Mouse (Mus musculus): ENCODE measurements around the gene A930018P22Rik.
"Not testable (repeated sequence)": the region's sequence is repeated elsewhere in the genome, so short reads cannot be mapped to it uniquely, and the experiment has no call there.

Gene A930018P22Rik

DNA sequence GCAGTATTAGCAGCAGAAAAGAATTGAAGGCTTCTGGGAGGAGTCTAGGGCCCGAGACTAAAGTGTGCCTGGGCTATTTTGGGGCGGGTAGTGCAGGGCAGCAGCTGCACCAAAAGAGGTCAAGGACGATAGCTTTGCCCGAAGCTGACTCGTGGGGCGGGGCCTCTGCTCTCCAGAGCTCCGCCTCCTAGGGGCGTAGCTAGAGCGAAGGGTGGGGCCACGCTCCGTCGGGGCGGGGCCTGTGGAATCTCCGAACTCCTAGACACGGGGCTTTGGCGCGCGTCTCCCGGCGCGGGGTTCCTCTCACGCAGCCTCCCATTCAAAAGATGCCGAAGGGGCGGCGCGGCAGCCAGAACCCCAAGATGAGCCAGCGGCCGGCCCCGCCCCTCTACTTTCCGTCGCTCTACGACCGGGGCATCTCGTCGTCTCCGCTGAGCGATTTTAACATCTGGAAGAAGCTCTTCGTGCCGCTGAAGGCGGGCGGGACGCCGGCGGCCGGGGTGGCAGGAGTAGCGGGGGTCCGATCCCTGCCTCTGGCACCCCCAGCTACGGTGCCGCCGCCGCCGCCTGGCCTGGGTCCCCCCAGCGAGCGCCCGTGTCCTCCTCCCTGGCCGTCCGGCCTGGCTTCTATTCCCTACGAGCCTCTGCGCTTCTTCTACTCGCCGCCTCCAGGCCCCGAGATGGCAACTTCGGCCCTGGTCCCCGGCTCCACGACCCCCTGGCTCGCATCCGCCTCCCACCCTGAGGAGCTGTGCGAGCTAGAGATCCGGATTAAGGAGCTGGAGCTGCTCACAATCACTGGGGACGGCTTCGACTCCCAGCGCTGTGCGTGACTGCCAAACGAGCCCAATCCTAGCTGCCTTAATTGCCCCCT is at the start of gene A930018P22Rik:
TSS of gene A930018P22Rik (plus strand) at position 265 of the 874 bp plus-strand sequence.
- peak; percentile 88 for DNase-seq (ENCODE audit: low spot score)

DNA sequence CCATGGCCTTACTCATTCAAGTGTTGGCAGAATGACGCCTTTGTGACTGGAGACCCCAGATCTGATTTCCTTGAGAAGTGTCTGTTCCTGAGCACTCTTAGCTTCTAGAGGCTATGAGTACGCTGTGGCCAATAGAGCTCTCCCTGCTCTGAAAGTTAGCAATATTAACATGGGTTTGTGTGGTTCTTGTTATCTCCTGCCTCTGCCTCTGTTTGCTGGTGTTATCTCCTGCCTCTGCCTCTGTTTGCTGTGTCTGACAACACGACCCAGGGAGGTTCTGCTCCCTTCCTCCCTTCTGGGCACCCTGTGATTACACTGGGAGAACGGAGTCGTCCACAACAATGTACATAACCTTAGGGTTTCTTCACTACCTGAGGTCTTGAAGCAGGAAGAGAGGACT is 44.3 kb upstream of the A930018P22Rik start:
- DNase-seq (ENCODE audit: low spot score) = not testable (repeated sequence)

DNA sequence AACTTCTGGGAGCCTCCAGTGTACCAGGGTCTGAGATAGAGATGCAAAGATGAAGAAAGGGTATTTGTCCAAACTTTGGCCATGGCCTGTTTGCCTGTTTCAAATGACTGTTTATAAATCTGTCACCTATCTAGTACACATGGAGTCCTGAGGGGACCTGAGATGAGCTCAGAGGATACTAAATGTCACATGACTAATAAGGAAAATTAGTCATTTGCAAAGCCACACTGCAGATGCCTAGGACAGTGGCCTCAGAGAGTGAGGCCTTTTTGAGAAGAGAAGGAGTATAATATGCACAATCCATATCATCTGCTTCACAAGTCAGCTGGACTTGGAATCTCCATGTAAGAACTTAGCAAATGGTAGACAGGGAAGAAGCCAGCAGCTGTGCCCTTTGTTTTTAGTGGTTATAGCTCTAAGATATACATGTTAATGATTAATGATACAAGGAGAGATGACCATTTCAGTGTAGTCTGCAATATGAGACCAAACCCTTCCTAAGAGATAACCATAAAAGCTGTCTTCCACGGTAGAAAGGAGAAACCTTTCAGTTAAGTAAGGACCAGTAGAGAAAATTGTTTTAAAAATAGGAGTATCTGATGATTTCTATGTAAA is 41.0 kb upstream of the A930018P22Rik start:
- DNase-seq (ENCODE audit: low spot score) = not testable (repeated sequence)

DNA sequence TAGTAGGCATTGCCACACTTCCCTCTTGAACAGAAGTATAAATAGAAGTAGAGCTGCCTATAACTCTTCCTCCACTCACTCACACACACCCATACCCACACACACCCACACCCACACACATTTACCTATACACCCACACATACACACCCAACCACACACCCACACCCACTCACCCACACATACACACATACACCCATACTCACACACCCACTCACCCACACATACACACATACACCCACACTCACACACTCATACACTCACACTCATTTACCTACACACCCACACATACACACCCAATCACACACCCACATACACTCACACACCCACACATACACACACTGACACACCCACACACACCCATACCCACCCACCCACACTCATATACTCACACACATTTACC is 40.1 kb upstream of the A930018P22Rik start:
- no peak for DNase-seq (ENCODE audit: low spot score)

DNA sequence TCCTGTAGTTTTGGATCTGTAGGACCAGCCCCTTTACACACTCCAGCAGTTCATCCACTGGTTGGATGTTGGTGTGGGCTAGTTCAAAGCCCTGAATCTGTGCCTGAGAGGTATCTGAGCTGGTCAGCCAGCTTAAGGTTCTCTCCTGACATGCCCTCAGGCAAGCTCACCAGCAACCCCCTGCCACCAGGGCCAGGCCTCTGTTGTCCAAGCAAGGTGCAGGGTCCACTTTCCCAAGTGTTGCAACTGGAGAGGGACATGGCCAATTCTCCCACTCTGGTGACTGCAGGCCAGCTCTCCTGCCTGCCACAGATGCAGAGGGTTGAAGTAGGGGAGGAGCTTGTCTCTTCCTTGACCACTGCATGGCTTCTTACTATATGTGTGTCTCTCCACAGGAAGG is 38.5 kb upstream of the A930018P22Rik start:
- DNase-seq (ENCODE audit: low spot score) = not testable (repeated sequence)

DNA sequence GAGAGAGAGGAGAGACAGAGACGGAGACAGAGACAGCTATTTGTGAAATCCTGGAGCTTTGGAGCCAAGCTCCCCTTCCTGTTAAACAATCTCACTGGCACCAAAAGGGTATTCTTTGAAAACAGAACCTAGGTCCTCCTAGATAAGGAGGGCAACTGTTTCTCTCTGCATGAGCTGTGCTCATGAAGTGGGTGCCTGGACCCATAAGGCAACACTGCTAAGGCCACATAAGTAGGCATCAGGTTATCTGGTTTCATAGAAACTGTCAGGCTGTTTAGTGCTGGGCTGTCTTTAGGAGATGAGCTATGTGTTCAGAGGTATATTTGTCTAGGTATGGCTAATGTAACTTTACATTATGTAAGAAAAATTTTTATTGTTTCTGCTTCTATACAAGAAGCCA is 35.0 kb upstream of the A930018P22Rik start:
- not testable (repeated sequence) for DNase-seq (ENCODE audit: low spot score)

DNA sequence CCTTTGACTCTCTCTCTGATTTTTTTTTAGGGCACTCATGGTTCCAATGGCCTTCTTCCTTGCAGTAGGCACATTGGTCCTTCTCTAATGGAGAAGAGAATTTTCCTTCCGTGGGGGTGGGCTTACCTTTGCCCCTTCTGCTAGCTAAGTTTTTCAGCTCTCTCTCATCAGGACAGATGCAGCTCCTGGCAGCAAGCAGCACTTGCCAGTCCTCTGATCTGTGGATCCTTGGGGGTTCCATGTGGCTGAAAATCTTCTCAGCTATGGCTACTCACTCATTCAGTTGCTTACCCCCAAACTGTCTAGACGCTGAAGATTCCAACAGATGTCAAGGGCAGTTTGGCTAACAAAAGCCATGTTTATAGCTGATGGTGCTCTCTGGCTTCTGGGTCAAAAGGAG is 29.3 kb upstream of the A930018P22Rik start:
- no peak for DNase-seq (ENCODE audit: low spot score)

DNA sequence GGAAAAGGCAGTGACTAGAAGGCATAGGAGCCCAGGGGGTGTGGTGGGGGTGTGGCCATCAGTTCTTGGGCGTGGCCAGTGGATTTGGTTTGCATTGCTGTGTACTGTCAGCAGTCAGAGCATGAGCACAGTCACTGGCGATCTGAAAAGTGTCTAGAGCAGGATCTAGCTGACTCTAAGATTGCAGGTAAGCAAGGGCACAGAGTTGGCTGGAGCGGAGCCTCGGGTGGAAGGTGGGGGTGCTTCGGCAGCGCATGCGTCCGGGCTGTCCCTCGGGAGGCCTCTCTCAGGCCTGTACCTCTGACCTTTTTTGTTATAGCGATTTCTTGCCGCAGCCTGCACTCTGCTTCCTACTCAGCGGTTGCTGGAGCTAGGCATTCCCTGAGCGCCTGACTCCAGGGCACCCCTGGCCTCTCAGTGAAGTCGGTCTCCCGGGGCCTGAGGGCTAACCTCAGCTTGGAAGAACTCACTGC is 26.8 kb upstream of the A930018P22Rik start, which contains the start of gene Cd59a:
TSS of gene Cd59a (plus strand) at position 61 of the 473 bp plus-strand sequence.
- peak; percentile 55 for DNase-seq (ENCODE audit: low spot score)

DNA sequence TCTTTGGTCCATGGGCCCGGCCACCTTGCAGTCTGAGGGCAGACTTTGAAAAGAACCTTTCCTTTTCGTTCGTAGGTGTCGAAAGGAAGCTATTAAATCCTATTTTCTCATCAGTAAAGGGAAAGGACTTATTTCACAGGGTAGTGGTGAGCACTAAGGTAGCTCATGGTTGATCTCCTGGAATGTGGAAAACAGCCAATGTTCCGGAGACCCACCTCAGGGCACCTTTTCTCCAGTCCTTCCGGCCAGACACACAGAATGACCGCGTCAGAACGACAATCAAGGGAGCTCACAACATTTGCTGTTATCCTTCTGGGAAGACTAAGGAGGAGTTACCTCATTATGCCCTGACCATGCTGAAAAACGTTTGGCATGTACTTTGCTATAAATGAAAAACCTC is 26.3 kb upstream of the A930018P22Rik start:
- no peak for DNase-seq (ENCODE audit: low spot score)

DNA sequence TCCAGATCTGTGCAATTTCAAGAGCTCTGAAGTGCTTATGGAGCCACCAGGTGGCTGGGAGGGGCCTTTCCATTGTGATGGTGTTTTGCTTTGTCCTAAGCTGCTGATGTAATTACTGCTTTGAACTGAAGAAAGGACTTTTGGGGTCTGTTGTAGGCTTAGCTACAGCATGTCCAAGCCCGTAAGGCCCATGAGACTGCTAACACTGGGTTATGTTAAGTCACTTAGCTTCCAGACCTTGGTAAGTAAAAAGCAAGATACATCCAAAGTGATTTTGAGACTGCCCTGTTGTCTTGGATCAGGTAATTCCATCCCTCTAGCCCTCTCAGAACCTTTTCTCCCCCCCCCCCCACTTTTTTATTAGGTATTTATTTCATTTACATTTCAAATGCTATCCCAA is 25.8 kb upstream of the A930018P22Rik start:
- DNase-seq (ENCODE audit: low spot score) = not testable (repeated sequence)

DNA sequence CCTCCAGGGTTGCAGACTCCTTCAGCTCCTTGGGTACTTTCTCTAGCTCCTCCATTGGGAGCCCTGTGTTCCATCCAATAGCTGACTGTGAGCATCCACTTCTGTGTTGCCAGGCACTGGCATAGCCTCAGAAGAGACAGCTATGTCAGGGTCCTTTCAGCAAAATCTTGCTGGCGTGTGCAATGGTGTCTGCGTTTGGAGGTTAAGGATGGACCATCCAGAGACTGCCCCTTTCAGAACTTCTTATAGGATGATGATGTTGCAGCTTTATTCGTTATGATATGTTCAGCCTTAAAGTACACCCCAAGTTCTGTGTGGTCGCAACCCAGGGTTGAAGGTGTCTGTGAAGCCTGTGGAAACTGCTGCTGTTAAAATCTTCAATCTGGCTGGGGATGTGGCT is 25.2 kb upstream of the A930018P22Rik start:
- not testable (repeated sequence) for DNase-seq (ENCODE audit: low spot score)

DNA sequence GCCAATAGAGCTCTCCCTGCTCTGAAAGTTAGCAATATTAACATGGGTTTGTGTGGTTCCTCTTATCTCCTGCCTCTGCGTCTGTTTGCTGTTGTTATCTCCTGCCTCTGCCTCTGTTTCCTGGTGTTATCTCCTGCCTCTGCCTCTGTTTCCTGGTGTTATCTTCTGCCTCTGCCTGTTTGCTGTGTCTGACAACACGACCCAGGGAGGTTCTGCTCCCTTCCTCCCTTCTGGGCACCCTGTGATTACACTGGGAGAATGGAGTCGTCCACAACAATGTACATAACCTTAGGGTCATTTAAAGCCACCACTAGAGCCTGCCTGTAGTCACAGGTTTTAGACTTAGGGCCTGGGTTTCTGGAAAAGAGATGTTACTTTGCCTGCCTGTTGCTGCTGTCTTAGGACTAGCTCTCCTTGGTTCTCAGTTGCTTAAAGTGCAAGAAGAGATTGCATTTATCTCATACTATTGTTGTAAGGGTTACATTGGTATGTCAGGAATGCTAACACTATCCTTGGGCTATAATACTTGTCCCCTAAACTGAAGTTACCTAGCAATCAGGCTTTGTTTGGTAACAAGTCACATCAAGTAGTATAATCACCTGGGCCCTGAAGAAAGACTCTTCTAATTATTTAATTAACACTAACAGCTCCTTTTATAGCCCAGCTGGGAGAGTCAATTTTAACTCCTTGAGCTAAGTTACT is 23.9 kb upstream of the A930018P22Rik start:
- DNase-seq (ENCODE audit: low spot score) = no peak

DNA sequence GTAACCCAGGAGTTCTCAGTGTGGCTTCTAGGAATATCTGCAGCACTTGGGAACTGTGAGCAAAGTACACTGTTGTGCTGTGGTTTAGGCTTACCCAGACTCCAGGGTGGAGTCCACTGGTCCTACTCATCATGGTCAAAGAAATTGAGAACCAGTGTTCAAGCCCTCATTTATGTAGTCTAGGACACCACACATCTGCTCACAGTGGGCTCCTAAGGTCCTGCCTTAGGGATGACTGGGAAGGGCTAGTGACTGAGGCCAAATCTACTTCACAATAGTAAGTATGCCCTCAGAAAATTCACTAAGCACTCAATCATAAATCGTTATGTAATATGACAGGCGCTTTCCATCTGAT is 23.4 kb upstream of the A930018P22Rik start:
- no peak for DNase-seq (ENCODE audit: low spot score)

DNA sequence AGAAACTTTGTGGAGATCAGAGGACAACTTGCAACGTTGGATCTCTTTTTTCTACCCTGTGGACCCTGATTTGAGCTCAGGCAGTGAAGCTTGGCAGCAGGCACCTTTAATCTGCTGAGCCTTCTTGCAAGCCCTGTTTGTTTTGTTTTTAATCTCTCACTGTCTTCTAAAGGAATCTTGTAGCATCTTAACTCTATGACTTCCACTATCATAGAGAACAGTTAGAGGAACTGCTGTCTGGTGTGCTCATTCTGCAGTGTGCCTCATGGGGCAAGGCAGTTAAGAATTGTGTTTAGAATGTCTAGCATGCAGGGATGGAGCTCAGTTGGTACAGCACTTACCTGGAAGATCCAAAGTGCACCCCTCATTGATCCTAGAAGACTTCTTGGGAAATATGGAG is 22.6 kb upstream of the A930018P22Rik start:
- DNase-seq (ENCODE audit: low spot score) = no peak

DNA sequence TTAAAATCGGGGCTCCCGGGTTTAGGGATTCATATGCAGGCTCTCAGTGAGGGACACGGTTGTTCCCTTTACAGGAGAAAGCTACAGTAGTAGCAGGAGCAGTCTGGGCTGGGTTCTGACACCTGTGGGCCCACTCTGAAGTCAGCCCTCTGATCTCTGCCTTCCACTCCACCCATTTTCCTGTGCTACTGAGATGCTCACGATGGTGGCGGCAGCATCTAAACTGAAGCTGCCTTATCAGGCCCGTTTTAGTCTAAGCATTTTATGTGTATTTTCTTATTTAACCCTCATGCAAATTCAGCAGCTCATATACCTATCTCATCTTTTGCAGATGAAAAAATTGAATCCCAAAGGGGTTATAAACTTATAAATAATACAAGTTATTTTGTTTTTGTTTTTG is 17.8 kb upstream of the A930018P22Rik start:
- no peak for DNase-seq (ENCODE audit: low spot score)

DNA sequence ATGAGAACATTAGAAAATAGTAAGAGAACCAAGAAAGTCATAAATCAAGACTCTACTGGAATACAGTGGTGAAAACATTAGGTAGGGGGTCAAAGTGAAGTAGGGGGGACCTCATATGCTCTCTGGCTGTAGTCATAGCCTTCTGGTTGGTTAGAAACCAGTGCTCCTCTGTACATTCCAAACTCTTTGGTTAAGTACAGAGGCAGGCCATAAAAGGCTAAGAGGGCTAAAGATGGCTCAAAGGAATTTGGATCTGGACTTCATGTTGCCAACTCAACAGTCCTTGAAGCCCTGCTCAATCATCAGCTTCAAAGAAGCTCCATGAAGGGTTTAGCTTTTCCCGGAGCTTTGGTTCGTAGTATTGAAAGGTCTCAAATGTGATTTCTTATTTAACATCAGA is 13.5 kb upstream of the A930018P22Rik start:
- not testable (repeated sequence) for DNase-seq (ENCODE audit: low spot score)

DNA sequence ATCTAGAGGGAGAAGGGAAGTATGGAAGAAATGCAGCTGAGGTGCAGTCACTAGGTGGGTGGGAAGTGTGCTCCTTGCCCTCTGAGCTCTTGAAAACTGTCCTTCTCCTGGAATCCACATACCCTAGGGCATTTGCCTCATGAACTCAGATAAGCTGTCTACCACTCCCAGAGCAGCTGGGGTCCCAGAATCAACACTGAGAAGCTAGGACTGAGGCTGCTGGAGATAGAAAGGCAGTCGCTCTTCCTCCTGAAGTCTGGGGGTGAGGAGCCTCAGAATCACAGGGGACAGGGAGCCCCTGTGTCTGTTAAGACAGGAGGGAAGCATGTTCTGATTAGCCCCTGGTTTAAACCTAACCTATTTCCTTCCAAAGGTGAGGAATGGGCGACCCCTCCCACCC is 13.0 kb upstream of the A930018P22Rik start:
- no peak for DNase-seq (ENCODE audit: low spot score)

DNA sequence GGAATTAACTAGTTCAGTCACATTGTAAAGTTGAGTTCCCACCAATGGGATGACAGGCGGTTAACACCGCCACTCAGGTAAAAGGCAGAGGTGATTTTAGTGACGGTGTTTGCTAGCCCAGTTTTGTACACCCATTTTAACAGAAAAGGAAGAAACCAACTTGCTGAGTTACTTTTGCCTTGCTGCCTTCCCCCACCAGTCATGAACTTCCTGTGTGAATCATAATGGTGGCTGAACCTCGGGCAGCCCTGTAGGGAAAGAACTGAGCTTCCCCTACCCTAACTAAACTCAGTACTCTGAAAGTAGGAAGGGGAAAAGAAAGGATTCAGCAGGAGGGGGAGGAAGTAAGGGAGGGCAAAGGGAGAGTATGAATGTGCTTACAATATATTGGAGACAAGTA is 12.5 kb upstream of the A930018P22Rik start:
- DNase-seq (ENCODE audit: low spot score) = no peak

DNA sequence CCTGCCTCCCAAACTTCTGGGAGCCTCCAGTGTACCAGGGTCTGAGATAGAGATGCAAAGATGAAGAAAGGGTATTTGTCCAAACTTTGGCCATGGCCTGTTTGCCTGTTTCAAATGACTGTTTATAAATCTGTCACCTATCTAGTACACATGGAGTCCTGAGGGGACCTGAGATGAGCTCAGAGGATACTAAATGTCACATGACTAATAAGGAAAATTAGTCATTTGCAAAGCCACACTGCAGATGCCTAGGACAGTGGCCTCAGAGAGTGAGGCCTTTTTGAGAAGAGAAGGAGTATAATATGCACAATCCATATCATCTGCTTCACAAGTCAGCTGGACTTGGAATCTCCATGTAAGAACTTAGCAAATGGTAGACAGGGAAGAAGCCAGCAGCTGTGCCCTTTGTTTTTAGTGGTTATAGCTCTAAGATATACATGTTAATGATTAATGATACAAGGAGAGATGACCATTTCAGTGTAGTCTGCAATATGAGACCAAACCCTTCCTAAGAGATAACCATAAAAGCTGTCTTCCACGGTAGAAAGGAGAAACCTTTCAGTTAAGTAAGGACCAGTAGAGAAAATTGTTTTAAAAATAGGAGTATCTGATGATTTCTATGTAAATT is 11.3 kb upstream of the A930018P22Rik start:
- DNase-seq (ENCODE audit: low spot score) = not testable (repeated sequence)

DNA sequence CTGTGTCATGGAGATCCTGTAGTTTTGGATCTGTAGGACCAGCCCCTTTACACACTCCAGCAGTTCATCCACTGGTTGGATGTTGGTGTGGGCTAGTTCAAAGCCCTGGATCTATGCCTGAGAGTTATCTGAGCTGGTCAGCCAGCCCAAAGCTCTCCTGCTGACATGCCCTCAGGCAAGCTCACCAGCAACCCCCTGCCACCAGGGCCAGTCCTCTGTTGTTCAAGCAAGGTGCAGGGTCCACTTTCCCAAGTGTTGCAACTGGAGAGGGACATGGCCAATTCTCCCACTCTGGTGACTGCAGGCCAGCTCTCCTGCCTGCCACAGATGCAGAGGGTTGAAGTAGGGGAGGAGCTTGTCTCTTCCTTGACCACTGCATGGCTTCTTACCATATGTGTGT is 9.0 kb upstream of the A930018P22Rik start:
- DNase-seq (ENCODE audit: low spot score) = not testable (repeated sequence)

DNA sequence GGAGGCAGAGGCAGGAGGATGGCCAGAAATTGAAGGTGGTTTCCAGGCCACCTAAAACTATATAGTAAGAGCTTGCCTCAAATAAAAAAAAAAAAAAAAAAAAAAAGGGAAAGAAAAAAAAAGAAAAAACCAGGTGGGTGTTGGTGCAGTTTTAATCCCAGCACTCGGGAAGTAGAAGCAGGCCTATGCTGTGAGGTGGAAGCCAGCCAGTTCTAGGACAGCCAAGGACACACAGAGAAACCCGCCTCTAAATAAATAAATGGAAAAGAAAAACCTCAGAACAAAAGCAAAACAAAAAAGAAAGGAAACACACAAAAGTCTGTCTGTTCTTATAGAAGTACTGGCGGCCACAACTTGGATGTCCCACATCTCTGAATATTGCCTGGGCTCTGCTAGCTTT is 7.7 kb upstream of the A930018P22Rik start:
- no peak for DNase-seq (ENCODE audit: low spot score)

DNA sequence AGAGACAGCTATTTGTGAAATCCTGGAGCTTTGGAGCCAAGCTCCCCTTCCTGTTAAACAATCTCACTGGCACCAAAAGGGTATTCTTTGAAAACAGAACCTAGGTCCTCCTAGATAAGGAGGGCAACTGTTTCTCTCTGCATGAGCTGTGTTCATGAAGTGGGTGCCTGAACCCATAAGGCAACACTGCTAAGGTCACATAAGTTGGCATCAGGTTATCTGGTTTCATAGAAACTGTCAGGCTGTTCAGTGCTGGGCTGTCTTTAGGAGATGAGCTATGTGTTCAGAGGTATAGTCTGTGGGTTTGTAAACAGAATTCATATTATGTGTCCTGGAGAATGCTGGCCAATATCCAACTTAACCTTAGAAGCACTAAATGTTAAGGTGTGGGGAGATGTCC is 5.4 kb upstream of the A930018P22Rik start:
- DNase-seq (ENCODE audit: low spot score) = not testable (repeated sequence)

Data from layer of hippocampus, adult 11-12 months (tissue).